In the genomic region with DNA sequence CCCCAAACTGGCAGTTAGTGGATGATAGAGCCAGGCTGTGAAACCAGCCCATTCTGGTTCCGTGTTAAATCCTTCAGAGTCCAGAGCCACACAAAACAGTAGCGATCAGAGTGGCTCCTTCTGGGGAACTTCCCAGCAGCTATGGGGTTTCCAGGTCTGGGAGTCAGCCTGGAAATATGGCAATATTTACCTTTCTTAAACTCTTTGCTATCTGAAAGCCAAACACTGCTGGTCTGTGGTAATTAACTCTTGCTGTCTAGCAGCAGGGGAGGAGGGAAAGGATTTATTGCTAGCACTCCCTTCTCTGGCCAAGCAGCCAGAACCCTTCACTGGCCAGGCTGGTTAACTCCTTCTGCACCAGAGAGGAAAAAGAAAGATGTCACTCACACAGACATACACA, we compare ENCODE assay signal across 15 mouse cellular contexts.
DNase-seq lines count a peak whose midpoint lies in the region; ATAC-seq and TF ChIP-seq lines count a peak whose summit lies in the region.
"Had no signal": no experiment of that assay in that cellular context is flagged by ENCODE, and none has a peak within 500 bp of the region (broad histone marks: within the 10 kb centered on the region; RNA-seq: fewer than 3 reads in every experiment).

No protein-coding gene starts in this region.

- H3K27me3 ChIP-seq in liver, postnatal 0 days (ENCODE audit: insufficient read depth, low read length), result no peaks in the 10 kb centered on the region
- H3K27me3 ChIP-seq in limb, embryonic 10.5 days (ENCODE audit: low read depth, poor library complexity, severe bottlenecking), result no peaks in the 10 kb centered on the region
- no peaks in the 10 kb centered on the region for H3K27me3 ChIP-seq in stomach, embryonic 15.5 days (replicated peaks)
- H3K27me3 ChIP-seq: heart, embryonic 15.5 days; midbrain, embryonic 13.5 days had no signal

- TF ChIP-seq CTCF in liver, postnatal 0 days (IDR thresholded peaks at IDR 0.05; ENCODE audit: low read depth), result no peak

- no peak for DNase-seq in liver, postnatal 0 days
- DNase-seq in liver, result no peak
- DNase-seq in embryo, embryonic 9.5 days (ENCODE audit: extremely low spot score), result peak; percentile 11
- DNase-seq in limb, embryonic 10.5 days (ENCODE audit: low spot score), result peak; percentile 45
- no peak for DNase-seq in right cerebral cortex, postnatal 25 days
- DNase-seq in adrenal gland, adult 18-20 months (ENCODE audit: low spot score in 2 of 2), result no peak
- DNase-seq: cerebellum, adult 11-12 months; forebrain, postnatal 0 days; gastrocnemius, postnatal 36 days; kidney, adult 8-10 months had no signal

- H3K36me3 ChIP-seq in liver, postnatal 0 days (replicated peaks; ENCODE audit: insufficient read depth, low read length), result peaks cover 24% of the 10 kb centered on the region
- peaks cover 22% of the 10 kb centered on the region for H3K36me3 ChIP-seq in limb, embryonic 10.5 days
- peaks cover 3% of the 10 kb centered on the region; the same call in 1 of the 2 replicates for H3K36me3 ChIP-seq in stomach, embryonic 15.5 days

- H3K9me3 ChIP-seq in liver, postnatal 0 days (ENCODE audit: low read length), result no peaks in the 10 kb centered on the region
- no peaks in the 10 kb centered on the region for H3K9me3 ChIP-seq in limb, embryonic 10.5 days (replicated peaks)
- no peaks in the 10 kb centered on the region for H3K9me3 ChIP-seq in stomach, embryonic 15.5 days
- H3K9me3 ChIP-seq: embryonic facial prominence, embryonic 10.5 days; heart, embryonic 15.5 days; midbrain, embryonic 13.5 days had no signal

- WGBS in liver, postnatal 0 days (ENCODE audit: insufficient replicate concordance), result 52% methylated on average over 2 of the region's 2 CpGs
- 4% methylated on average over 2 of the region's 2 CpGs for WGBS in limb, embryonic 10.5 days
- WGBS in stomach, embryonic 15.5 days, result 10% methylated on average over 2 of the region's 2 CpGs

- no peak for TF ChIP-seq EP300 in liver, postnatal 0 days (IDR thresholded peaks at IDR 0.05; ENCODE audit: low read depth)

- H3K9ac ChIP-seq in liver, postnatal 0 days (replicated peaks), result no peak overlapping the region
- H3K9ac ChIP-seq in stomach, embryonic 15.5 days, result no peak overlapping the region
- H3K9ac ChIP-seq: forebrain, postnatal 0 days; heart, embryonic 15.5 days; midbrain, embryonic 13.5 days had no signal

- no peak overlapping the region for H3K4me2 ChIP-seq in liver, postnatal 0 days (ENCODE audit: low read depth, low read length)
- H3K4me2 ChIP-seq in stomach, embryonic 15.5 days, result no peak overlapping the region
- H3K4me2 ChIP-seq: heart, embryonic 15.5 days; midbrain, embryonic 13.5 days had no signal

- peak; percentile 47; the same call in 1 of the 2 replicates for ATAC-seq in liver, postnatal 0 days
- ATAC-seq in stomach, embryonic 15.5 days (ENCODE audit: insufficient read depth, low FRiP score, low read depth), result peak; percentile 88
- ATAC-seq: activated CD4-positive, CD25-positive, alpha-beta regulatory T cell, adult 4 months; forebrain, postnatal 0 days; midbrain, embryonic 13.5 days had no signal

- no peak overlapping the region for H3K4me3 ChIP-seq in liver, postnatal 0 days (ENCODE audit: low read depth, low read length)
- 0 out of 2 replicates have a peak overlapping the region, but pooled peaks have one; percentile 11 for H3K4me3 ChIP-seq in limb, embryonic 10.5 days
- no peak overlapping the region for H3K4me3 ChIP-seq in stomach, embryonic 15.5 days (replicated peaks)
- H3K4me3 ChIP-seq: embryonic facial prominence, embryonic 10.5 days; heart, embryonic 15.5 days; midbrain, embryonic 13.5 days had no signal

- H3K4me1 ChIP-seq in liver, postnatal 0 days (ENCODE audit: insufficient read depth), result no peaks in the 10 kb centered on the region
- peaks cover 26% of the 10 kb centered on the region for H3K4me1 ChIP-seq in limb, embryonic 10.5 days
- peaks cover 3% of the 10 kb centered on the region; the same call in 1 of the 2 replicates for H3K4me1 ChIP-seq in stomach, embryonic 15.5 days
- H3K4me1 ChIP-seq: embryonic facial prominence, embryonic 10.5 days; heart, embryonic 15.5 days; midbrain, embryonic 13.5 days had no signal

- no peak overlapping the region for H3K27ac ChIP-seq in liver, postnatal 0 days (ENCODE audit: low read depth)
- H3K27ac ChIP-seq in limb, embryonic 10.5 days, result peak overlapping the region; percentile 82
- peak overlapping the region; percentile 80 for H3K27ac ChIP-seq in stomach, embryonic 15.5 days
- H3K27ac ChIP-seq: embryonic facial prominence, embryonic 10.5 days; heart, embryonic 15.5 days; midbrain, embryonic 13.5 days had no signal

Comparison
In these comparisons a context has a peak if more than half of its experiments do, and no peak if none do; other contexts are left out.
1. DNase-seq: peak in embryo, embryonic 9.5 days (single experiment) and limb, embryonic 10.5 days (single experiment); none in liver, postnatal 0 days (single experiment), liver (single experiment), right cerebral cortex, postnatal 25 days (single experiment) and adrenal gland, adult 18-20 months (0 of 2).